In genomic region chr9:100488056-100488713, GRCm38 (mm10) we compare ENCODE assay signal across 14 mouse cellular contexts. TPM values are rescaled to one million over a fixed set of nuclear protein-coding genes. Genes with fewer than 3 reads are reported as not detected.
DNase-seq lines count a peak whose midpoint lies in the region; ATAC-seq and TF ChIP-seq lines count a peak whose summit lies in the region.
"Had no signal": no experiment of that assay in that cellular context is flagged by ENCODE, and none has a peak within 500 bp of the region (broad histone marks: within the 10 kb centered on the region; RNA-seq: fewer than 3 reads in every experiment).

No protein-coding gene starts in this region.

- DNase-seq in heart, postnatal 25 days (ENCODE audit: low spot score): no peak
- DNase-seq in lung, embryonic 14.5 days: no peak
- DNase-seq in lung, adult 18-20 months: no peak
- no peak for DNase-seq in left cerebral cortex, postnatal 25 days (ENCODE audit: low spot score in 2 of 2)
- DNase-seq: cerebellum, adult 2 months; gastrocnemius, postnatal 36 days; thymus, postnatal 25 days had no signal

- H3K4me1 ChIP-seq in heart, embryonic 12.5 days (replicated peaks): peaks cover 9% of the 10 kb centered on the region
- no peaks in the 10 kb centered on the region for H3K4me1 ChIP-seq in lung, embryonic 14.5 days (ENCODE audit: insufficient read depth)
- peaks cover 15% of the 10 kb centered on the region for H3K4me1 ChIP-seq in heart, embryonic 16.5 days (ENCODE audit: control insufficient read depth, insufficient read depth, low read length)
- peaks cover 14% of the 10 kb centered on the region for H3K4me1 ChIP-seq in stomach, embryonic 16.5 days (ENCODE audit: control insufficient read depth, insufficient read depth, low read length)
- H3K4me1 ChIP-seq: hindbrain, embryonic 15.5 days had no signal

- ATAC-seq in heart, embryonic 12.5 days (ENCODE audit: insufficient number of reproducible peaks, low FRiP score): peak; percentile 18; the same call in 1 of the 2 replicates
- ATAC-seq in lung, embryonic 14.5 days (ENCODE audit: insufficient read depth): peak; percentile 49; the same call in 1 of the 2 replicates
- no peak; the same call in 1 of the 2 replicates for ATAC-seq in heart, embryonic 16.5 days (replicated peaks; ENCODE audit: extremely low read depth, insufficient read depth, low FRiP score)
- ATAC-seq in stomach, embryonic 16.5 days (ENCODE audit: insufficient read depth, low FRiP score): peak; percentile 72
- ATAC-seq: forebrain, embryonic 16.5 days had no signal

- H3K27ac ChIP-seq in heart, embryonic 12.5 days (ENCODE audit: poor library complexity, severe bottlenecking): no peak overlapping the region
- H3K27ac ChIP-seq in lung, embryonic 14.5 days (ENCODE audit: low read depth): no peak overlapping the region
- peak overlapping the region; percentile 22; the same call in 1 of the 2 replicates for H3K27ac ChIP-seq in heart, embryonic 16.5 days (ENCODE audit: low read length)
- H3K27ac ChIP-seq in stomach, embryonic 16.5 days (ENCODE audit: low read length): peak overlapping the region; percentile 42
- H3K27ac ChIP-seq: hindbrain, embryonic 15.5 days; liver, embryonic 14.5 days had no signal

- H3K4me2 ChIP-seq in heart, embryonic 12.5 days: no peak overlapping the region
- no peak overlapping the region for H3K4me2 ChIP-seq in lung, embryonic 14.5 days
- H3K4me2 ChIP-seq in heart, embryonic 16.5 days (ENCODE audit: low read depth, low read length): no peak overlapping the region
- H3K4me2 ChIP-seq in stomach, embryonic 16.5 days (ENCODE audit: low read depth, low read length): no peak overlapping the region
- H3K4me2 ChIP-seq: hindbrain, embryonic 15.5 days had no signal

- H3K4me3 ChIP-seq in heart, embryonic 12.5 days: no peak overlapping the region
- H3K4me3 ChIP-seq in lung, embryonic 14.5 days (ENCODE audit: low read depth, low read length): no peak overlapping the region
- H3K4me3 ChIP-seq in heart, embryonic 16.5 days (ENCODE audit: low read length): no peak overlapping the region
- no peak overlapping the region for H3K4me3 ChIP-seq in stomach, embryonic 16.5 days (replicated peaks; ENCODE audit: low read length)
- H3K4me3 ChIP-seq: hindbrain, embryonic 15.5 days; myocyte had no signal

- intact Hi-C loops in heart, postnatal 25 days (cut with DNase I): no loop called here
- intact Hi-C loops in left cerebral cortex, postnatal 25 days (cut with DNase I): no loop called here

- 65% methylated on average over 7 of the region's 7 CpGs for WGBS in heart, embryonic 12.5 days
- 42% methylated on average over 7 of the region's 7 CpGs for WGBS in lung, embryonic 14.5 days
- WGBS in heart, embryonic 16.5 days: 62% methylated on average over 7 of the region's 7 CpGs
- WGBS in stomach, embryonic 16.5 days: 41% methylated on average over 7 of the region's 7 CpGs

- H3K36me3 ChIP-seq in heart, embryonic 12.5 days: peaks cover 3% of the 10 kb centered on the region; the same call in 1 of the 2 replicates
- H3K36me3 ChIP-seq in lung, embryonic 14.5 days (ENCODE audit: insufficient read depth): peaks cover 6% of the 10 kb centered on the region; the same call in 1 of the 2 replicates
- H3K36me3 ChIP-seq in heart, embryonic 16.5 days (ENCODE audit: control insufficient read depth, insufficient read depth): peaks cover 4% of the 10 kb centered on the region; the same call in 1 of the 2 replicates
- no peaks in the 10 kb centered on the region for H3K36me3 ChIP-seq in stomach, embryonic 16.5 days (ENCODE audit: control insufficient read depth, insufficient read depth, low read length)
- H3K36me3 ChIP-seq: hindbrain, embryonic 15.5 days had no signal

- H3K9ac ChIP-seq in heart, embryonic 12.5 days: no peak overlapping the region
- H3K9ac ChIP-seq in lung, embryonic 14.5 days: no peak overlapping the region
- H3K9ac ChIP-seq in heart, embryonic 16.5 days (ENCODE audit: low read length): no peak overlapping the region
- no peak overlapping the region for H3K9ac ChIP-seq in stomach, embryonic 16.5 days (ENCODE audit: low read length)
- H3K9ac ChIP-seq: hindbrain, embryonic 15.5 days; liver, embryonic 14.5 days had no signal

- no peaks in the 10 kb centered on the region for H3K9me3 ChIP-seq in heart, embryonic 12.5 days (replicated peaks)
- H3K9me3 ChIP-seq in lung, embryonic 14.5 days (ENCODE audit: low read depth, low read length): no peaks in the 10 kb centered on the region
- H3K9me3 ChIP-seq in heart, embryonic 16.5 days (replicated peaks; ENCODE audit: control insufficient read depth, low read length): no peaks in the 10 kb centered on the region
- H3K9me3 ChIP-seq in stomach, embryonic 16.5 days (replicated peaks; ENCODE audit: control insufficient read depth, low read length): no peaks in the 10 kb centered on the region
- H3K9me3 ChIP-seq: hindbrain, embryonic 15.5 days had no signal

- TF ChIP-seq CTCF in lung, embryonic 14.5 days (IDR thresholded peaks at IDR 0.05; ENCODE audit: low read depth): no peak

- no peaks in the 10 kb centered on the region for H3K27me3 ChIP-seq in heart, embryonic 12.5 days (replicated peaks)
- no peaks in the 10 kb centered on the region for H3K27me3 ChIP-seq in lung, embryonic 14.5 days (ENCODE audit: insufficient read depth, low read length)
- no peaks in the 10 kb centered on the region for H3K27me3 ChIP-seq in heart, embryonic 16.5 days (ENCODE audit: control insufficient read depth, insufficient read depth, low read length)
- H3K27me3 ChIP-seq in stomach, embryonic 16.5 days (ENCODE audit: control insufficient read depth, insufficient read depth, low read length): no peaks in the 10 kb centered on the region
- H3K27me3 ChIP-seq: hindbrain, embryonic 15.5 days had no signal

RNA-seq across cellular contexts. Expression of gene Il20rb, which starts 1.6 kb away (rescaled TPM):
- polyA plus RNA-seq in heart, embryonic 12.5 days (2016; fragmentation: Nextera tagmentation; extraction: Ambion mirVana): 0.59 and 0.65 TPM in 2 replicates
- total RNA-seq in heart, postnatal 25 days (2021): 1 to 10 TPM in 1 of 2 experiments, under 1 TPM in 1; 0.87 to 1.0 TPM
- polyA plus RNA-seq in lung, embryonic 14.5 days (2014; fragmentation: Nextera tagmentation; extraction: Ambion mirVana): 1.6 and 2.2 TPM in 2 replicates
- 0.92 and 2.2 TPM in 2 replicates for polyA plus RNA-seq in heart, embryonic 16.5 days (2015; fragmentation: Nextera tagmentation; extraction: Ambion mirVana)
- 1.1 and 1.7 TPM in 2 replicates for polyA plus RNA-seq in stomach, embryonic 16.5 days (2015; fragmentation: Nextera tagmentation; extraction: Ambion mirVana)
- total RNA-seq in left cerebral cortex, postnatal 25 days (2021): under 1 TPM; 0.18 to 0.28 TPM

RNA-seq across cellular contexts. Expression of gene Nck1, which starts 57.7 kb away (rescaled TPM):
- polyA plus RNA-seq in heart, embryonic 12.5 days (2016; fragmentation: Nextera tagmentation; extraction: Ambion mirVana): 59.4 and 64.1 TPM in 2 replicates
- total RNA-seq in heart, postnatal 25 days (2021): 10 to 100 TPM; 44.9 to 51.9 TPM
- 71.3 and 77.8 TPM in 2 replicates for polyA plus RNA-seq in lung, embryonic 14.5 days (2014; fragmentation: Nextera tagmentation; extraction: Ambion mirVana)
- polyA plus RNA-seq in heart, embryonic 16.5 days (2015; fragmentation: Nextera tagmentation; extraction: Ambion mirVana): 57.5 and 66.3 TPM in 2 replicates
- polyA plus RNA-seq in stomach, embryonic 16.5 days (2015; fragmentation: Nextera tagmentation; extraction: Ambion mirVana): 66.6 and 71.3 TPM in 2 replicates
- total RNA-seq in left cerebral cortex, postnatal 25 days (2021): 10 to 100 TPM; 37.8 to 38.0 TPM

Comparison
In these comparisons a context has a peak if more than half of its experiments do, and no peak if none do; other contexts are left out.
1. H3K27ac ChIP-seq: peak in heart, embryonic 16.5 days (single experiment) and stomach, embryonic 16.5 days (single experiment); none in heart, embryonic 12.5 days (single experiment) and lung, embryonic 14.5 days (single experiment).